Mouse (Mus musculus) adrenal gland, postnatal 25 days (tissue): ENCODE measurements at regions not wholly inside any gene's neighbourhood (a gene's known extent, or its start where the extent isn't known, plus 50 kb on each side); places are given as distances from the start of the nearest gene placed in this dataset.

Experiments
- DNase-seq: peaks from one replicate; pipeline ENCODE4 v3.0.0; 2021; ENCODE audit warnings: mixed read lengths

GRCm38 (mm10) chrX:56276348-56276747 lies 63.7 kb upstream of the Gm773 start:
- DNase-seq, result peak; percentile 15

DNA sequence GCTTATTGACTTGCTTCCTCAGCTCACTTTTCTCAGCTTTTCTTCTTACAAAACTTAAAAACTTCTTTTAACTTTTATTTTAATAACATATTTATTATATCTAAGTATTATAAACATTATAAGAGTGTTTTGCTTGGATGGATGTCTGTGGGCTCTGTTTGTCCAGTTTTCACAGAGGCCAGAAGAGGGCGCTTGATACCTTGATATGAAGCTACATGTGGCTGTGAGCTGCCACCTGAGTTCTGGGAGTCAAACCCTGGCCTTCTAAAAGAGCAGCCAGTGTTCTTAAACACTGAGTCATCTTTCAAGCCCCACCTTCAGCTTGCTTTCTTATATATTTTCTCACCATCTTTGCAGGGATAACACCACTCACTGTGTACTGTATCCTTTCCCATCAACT lies 61.5 kb upstream of the Gm773 start:
- DNase-seq, result peak; percentile 9

DNA sequence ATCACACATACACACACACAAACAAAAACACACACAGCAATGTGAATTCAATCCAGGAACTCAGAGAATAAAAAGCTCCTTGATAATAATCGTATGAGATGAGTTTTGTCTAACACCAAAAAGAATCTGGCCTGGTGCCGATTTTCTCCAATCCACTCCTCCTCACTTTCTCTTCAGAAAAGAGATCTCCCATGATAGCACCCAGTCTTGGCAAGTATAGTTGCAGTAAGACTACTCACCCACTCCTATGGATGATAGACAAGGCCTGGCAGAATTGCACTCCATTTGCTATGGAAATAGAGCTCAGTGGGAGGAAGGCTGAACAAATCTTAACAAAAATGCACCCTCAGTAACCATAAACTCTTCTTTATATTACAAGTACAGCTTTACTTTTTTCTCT lies 57.0 kb upstream of the Gm773 start:
- no peak for DNase-seq
